Mouse (Mus musculus) embryonic fibroblast, embryonic 13.5 days (primary cell): ENCODE results near the gene Hspe1.
"Not testable (repeated sequence)": the region's sequence is repeated elsewhere in the genome, so short reads cannot be mapped to it uniquely, and the experiment has no call there.

Experiments
- CTCF ChIP-seq: IDR thresholded peaks from 2 replicates; pipeline ENCODE4 v1.5.1; 2011; ENCODE audit warnings: mild to moderate bottlenecking, control low read depth, low read length, moderate library complexity, borderline replicate concordance; ENCODE audit not compliant: insufficient read depth
- POLR2A ChIP-seq: IDR thresholded peaks from 2 replicates; pipeline ENCODE4 v1.6.1; 2011; ENCODE audit warnings: low read depth, mild to moderate bottlenecking, control low read depth, low read length, moderate library complexity

- not testable (repeated sequence) for TF ChIP-seq POLR2A, CTCF
These were observed 29.5 kb upstream of the Hspe1 start for GRCm38 (mm10) chr1:55058383-55058782.
